Mouse (Mus musculus) hindbrain, postnatal 0 days (tissue): ENCODE measurements around the gene Mdm4. TPM values are rescaled to one million over a fixed set of nuclear protein-coding genes. Genes with fewer than 3 reads are reported as not detected.

ENCODE experiments used
- ATAC-seq: fragments of 200-750 bp; cut with Nextera tagmentation; 2 replicates; pipeline ENCODE4 v1.8.0; 2017; ENCODE audit warnings: mild to moderate bottlenecking, moderate TSS enrichment, moderate library complexity
- DNase-seq: peaks from one replicate; pipeline ENCODE4 v3.0.0-alpha.2; 2015; ENCODE audit warnings: low spot score
- H3K27ac ChIP-seq: fragments of 300-500 bp; sonication (generic); 2 replicates; pipeline ENCODE4 v1.5.1; 2014; ENCODE audit warnings: mild to moderate bottlenecking
- H3K27me3 ChIP-seq: fragments of 300-500 bp; sonication (generic); 2 replicates; pipeline ENCODE4 v1.6.1; 2014; ENCODE audit warnings: low read length, mixed read lengths; ENCODE audit not compliant: insufficient read depth
- H3K36me3 ChIP-seq: fragments of 300-500 bp; sonication (generic); 2 replicates; pipeline ENCODE4 v1.6.1; 2014; ENCODE audit warnings: low read length, mixed read lengths; ENCODE audit not compliant: insufficient read depth
- H3K4me1 ChIP-seq: fragments of 300-500 bp; sonication (generic); 2 replicates; pipeline ENCODE4 v1.6.1; 2014; ENCODE audit warnings: antibody characterized with exemption, low read length, mixed read lengths; ENCODE audit not compliant: insufficient read depth
- H3K4me2 ChIP-seq: fragments of 300-500 bp; sonication (generic); 2 replicates; pipeline ENCODE4 v1.6.1; 2014; ENCODE audit warnings: low read depth, mild to moderate bottlenecking, low read length, moderate library complexity, mixed read lengths
- H3K4me3 ChIP-seq: fragments of 300-500 bp; sonication (generic); 2 replicates; pipeline ENCODE4 v1.5.1; 2014; ENCODE audit warnings: low read length
- H3K9ac ChIP-seq: fragments of 300-500 bp; sonication (generic); replicated peaks from 2 replicates; pipeline ENCODE4 v1.6.1; 2014; ENCODE audit warnings: mild to moderate bottlenecking, low read length, moderate library complexity, mixed read lengths
- H3K9me3 ChIP-seq: fragments of 300-500 bp; sonication (generic); 2 replicates; pipeline ENCODE4 v1.6.1; 2016; ENCODE audit warnings: low read length, mixed read lengths
- CTCF ChIP-seq: IDR thresholded peaks from 2 replicates; pipeline ENCODE4 v1.5.1; 2016; ENCODE audit warnings: antibody characterized with exemption, control low read depth, low read depth
- WGBS: fragments of 180-500 bp; shearing (Covaris S2); extraction: QIAGEN DNeasy Blood & Tissue Kit; methylation state at CpG from one replicate; pipeline ENCODE4 v1.1.7; 2014; 5-methylcytosine and 5-hydroxymethylcytosine counted together
- polyA plus RNA-seq: library from polyadenylated mRNA; unstranded; fragments of >200 nt; fragmentation: Nextera tagmentation; extraction: Ambion mirVana; gene quantifications from 2 replicates; pipeline ENCODE4 v1.2.1, GENCODE M21; 2015
- total RNA-seq: library from RNA; depleted of rRNA; stranded (reverse); fragments of >200 nt; gene quantifications from 2 replicates; pipeline ENCODE4 v1.2.3, GENCODE M21; 2014

Mdm4 gene
- total and polyA plus RNA-seq, 2 experiments from 2014 or later, result 29.1 to 61.3 TPM

DNA sequence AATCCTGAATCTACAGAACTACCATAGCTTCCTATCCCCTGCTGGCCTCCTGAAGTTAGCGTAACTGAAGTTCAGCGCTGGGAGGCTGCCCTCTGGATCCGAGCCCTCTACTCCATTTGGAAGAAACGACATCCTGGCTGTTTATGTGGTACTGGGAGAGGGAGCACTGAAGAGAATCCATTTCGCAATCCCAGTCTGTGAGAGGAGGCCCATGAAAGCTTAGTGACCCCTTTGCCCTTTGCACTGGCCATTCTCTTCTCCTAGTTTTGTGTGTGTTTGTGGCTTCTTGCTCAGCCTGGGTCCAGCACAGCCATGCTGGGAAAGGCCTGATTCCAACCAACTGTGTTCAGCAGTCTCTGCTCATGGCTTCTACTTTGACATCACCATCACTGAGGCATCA is 73.6 kb downstream of the Mdm4 start:
- Histone ChIP-seq H3K4me3 (no peak overlapping the region), H3K9ac (no peak overlapping the region), H3K4me2 (no peak overlapping the region), H3K27ac (no peak overlapping the region), H3K4me1 (no peaks in the 10 kb centered on the region), H3K36me3 (no peaks in the 10 kb centered on the region), H3K9me3 (no peaks in the 10 kb centered on the region), H3K27me3 (no peaks in the 10 kb centered on the region)
- DNase-seq (no peak), ATAC-seq (no peak)
- no peak for TF ChIP-seq CTCF
- 82% methylated on average over 5 of the region's 5 CpGs for WGBS

DNA sequence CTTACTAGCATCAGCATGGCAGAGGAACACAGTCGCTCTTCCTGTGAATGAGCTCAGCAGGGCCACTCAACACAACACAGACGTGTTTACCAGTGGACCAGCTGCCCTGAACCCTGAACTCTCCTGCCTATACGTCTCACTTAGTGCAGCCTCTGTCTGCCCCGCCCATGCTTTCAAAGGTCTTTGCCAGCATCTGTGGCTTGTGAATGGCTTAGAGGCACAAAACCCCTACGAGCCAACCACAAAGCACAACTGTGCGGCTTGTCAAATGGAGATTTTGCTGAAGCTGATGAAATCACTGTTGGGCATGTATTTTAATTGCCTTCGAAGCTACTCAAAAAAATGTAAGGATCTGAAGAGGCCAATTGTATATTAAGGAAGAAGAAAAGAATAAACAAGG is 82.5 kb downstream of the Mdm4 start:
- ATAC-seq (no peak), DNase-seq (no peak)
- no peak overlapping the region for H3K4me3 ChIP-seq
- TF ChIP-seq CTCF, result no peak
- H3K4me2 ChIP-seq, result no peak overlapping the region
- no peaks in the 10 kb centered on the region for H3K27me3 ChIP-seq
- H3K27ac ChIP-seq, result no peak overlapping the region
- H3K9ac ChIP-seq, result no peak overlapping the region
- H3K36me3 ChIP-seq, result no peaks in the 10 kb centered on the region
- H3K4me1 ChIP-seq, result no peaks in the 10 kb centered on the region
- 39% methylated on average over 7 of the region's 7 CpGs for WGBS
- no peaks in the 10 kb centered on the region for H3K9me3 ChIP-seq

- 52% methylated on average over 8 of the region's 8 CpGs for WGBS
- Histone ChIP-seq H3K36me3 (no peaks in the 10 kb centered on the region), H3K4me2 (no peak overlapping the region), H3K9ac (no peak overlapping the region), H3K4me1 (no peaks in the 10 kb centered on the region), H3K27ac (no peak overlapping the region), H3K27me3 (no peaks in the 10 kb centered on the region), H3K9me3 (no peaks in the 10 kb centered on the region), H3K4me3 (no peak overlapping the region)
- DNase-seq (no peak), ATAC-seq (no peak)
- TF ChIP-seq CTCF, result no peak
Observed at GRCm38 (mm10) chr1:132945826-132946225, 84.5 kb downstream of the Mdm4 start.

- no peak overlapping the region for H3K4me2 ChIP-seq
- peak; percentile 73 for DNase-seq
- no peak overlapping the region for H3K4me3 ChIP-seq
- H3K9me3 ChIP-seq, result no peaks in the 10 kb centered on the region
- peaks cover 20% of the 10 kb centered on the region for H3K36me3 ChIP-seq
- no peak overlapping the region for H3K27ac ChIP-seq
- TF ChIP-seq CTCF, result peak; percentile 59
- 57% methylated on average over 8 of the region's 8 CpGs for WGBS
- H3K9ac ChIP-seq, result no peak overlapping the region
- H3K27me3 ChIP-seq, result no peaks in the 10 kb centered on the region
- ATAC-seq, result peak; percentile 44
- H3K4me1 ChIP-seq, result peaks cover 6% of the 10 kb centered on the region; the same call in 1 of the 2 replicates
Observed at GRCm38 (mm10) chr1:132938975-132939374, 91.4 kb downstream of the Mdm4 start.

- Histone ChIP-seq H3K4me1 (peaks cover 9% of the 10 kb centered on the region), H3K27ac (no peak overlapping the region), H3K36me3 (peaks cover 20% of the 10 kb centered on the region), H3K4me2 (no peak overlapping the region), H3K27me3 (no peaks in the 10 kb centered on the region), H3K9ac (no peak overlapping the region), H3K4me3 (no peak overlapping the region), H3K9me3 (no peaks in the 10 kb centered on the region)
- TF ChIP-seq CTCF, result no peak
- 80% methylated on average over 26 of the region's 26 CpGs for WGBS
- peak; percentile 27 for DNase-seq
- no peak for ATAC-seq
Observed at GRCm38 (mm10) chr1:132937296-132938030, 92.9 kb downstream of the Mdm4 start.

DNA sequence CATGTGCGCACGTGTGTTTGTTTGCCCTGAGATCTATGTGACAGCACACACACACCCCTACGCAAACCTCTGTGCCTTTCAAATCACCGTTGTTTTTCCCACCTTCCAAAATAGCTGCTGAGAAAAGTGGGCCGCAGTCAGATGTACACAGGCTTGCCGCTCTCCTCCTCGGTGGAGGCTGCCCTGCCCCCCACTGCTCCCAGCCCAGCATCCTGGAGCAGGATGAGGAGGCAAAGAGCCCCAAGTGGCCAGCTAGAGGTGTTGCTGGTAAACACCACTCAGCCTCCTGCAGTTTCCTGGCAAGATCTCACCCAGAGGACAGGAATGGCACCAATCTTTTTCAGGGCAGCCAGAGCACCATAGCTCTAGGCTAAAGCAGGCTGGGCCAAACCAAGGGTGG is 95.5 kb downstream of the Mdm4 start:
- no peak overlapping the region for H3K27ac ChIP-seq
- peaks cover 20% of the 10 kb centered on the region for H3K36me3 ChIP-seq
- TF ChIP-seq CTCF, result peak; percentile 76
- peaks cover 9% of the 10 kb centered on the region for H3K4me1 ChIP-seq
- DNase-seq, result peak; percentile 84
- WGBS, result 30% methylated on average over 7 of the region's 7 CpGs
- H3K9ac ChIP-seq, result no peak overlapping the region
- H3K27me3 ChIP-seq, result no peaks in the 10 kb centered on the region
- no peak overlapping the region for H3K4me2 ChIP-seq
- H3K4me3 ChIP-seq, result no peak overlapping the region
- no peaks in the 10 kb centered on the region for H3K9me3 ChIP-seq
- peak; percentile 76 for ATAC-seq

DNA sequence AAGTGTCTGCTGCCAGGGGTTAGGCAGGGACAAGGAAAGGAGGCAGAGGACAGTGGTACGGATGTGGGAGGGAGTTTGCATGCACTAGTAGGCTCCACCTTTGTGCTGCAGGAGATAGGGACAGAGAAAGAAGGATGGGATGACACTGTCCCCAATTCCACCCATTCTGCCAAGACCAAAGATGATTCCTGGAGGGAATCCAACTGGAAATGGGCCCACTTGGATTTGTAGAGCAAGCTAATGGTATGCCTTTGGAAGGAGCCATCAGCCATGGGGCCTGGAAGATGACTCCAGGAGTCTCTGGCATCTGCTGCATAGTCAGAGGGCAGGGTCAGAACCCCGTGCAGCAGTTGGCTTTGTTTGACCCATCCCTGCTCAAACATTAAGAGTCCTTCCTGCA is 97.9 kb downstream of the Mdm4 start:
- H3K4me2 ChIP-seq, result no peak overlapping the region
- DNase-seq (peak; percentile 66), ATAC-seq (no peak)
- 57% methylated on average over 2 of the region's 2 CpGs for WGBS
- TF ChIP-seq CTCF, result no peak
- no peaks in the 10 kb centered on the region for H3K9me3 ChIP-seq
- no peak overlapping the region for H3K9ac ChIP-seq
- no peak overlapping the region for H3K4me3 ChIP-seq
- H3K4me1 ChIP-seq, result peaks cover 9% of the 10 kb centered on the region
- H3K36me3 ChIP-seq, result peaks cover 5% of the 10 kb centered on the region; the same call in 1 of the 2 replicates
- H3K27ac ChIP-seq, result no peak overlapping the region
- H3K27me3 ChIP-seq, result no peaks in the 10 kb centered on the region
